Mouse (Mus musculus) heart, adult 2 months (tissue): ENCODE results near the gene Gm45716. TPM values are rescaled to one million over a fixed set of nuclear protein-coding genes. Genes with fewer than 3 reads are reported as not detected.

Experiments used
- DNase-seq, 2 experiments: peaks; one replicate each; pipeline ENCODE4 v3.0.0; 2021
- H3K27ac ChIP-seq: fragments of 200-600 bp; 2 replicates; pipeline ENCODE4 v1.8.1; 2022
- H3K27me3 ChIP-seq: fragments of 200-500 bp; 2 replicates; pipeline ENCODE4 v1.6.1; 2012; ENCODE audit warnings: mild to moderate bottlenecking, low read length, inconsistent platforms, mixed read lengths; ENCODE audit not compliant: control insufficient read depth, insufficient read depth
- H3K36me3 ChIP-seq: fragments of 200-500 bp; 2 replicates; pipeline ENCODE4 v1.6.1; 2012; ENCODE audit warnings: low read length, inconsistent platforms; ENCODE audit not compliant: control insufficient read depth, insufficient read depth
- H3K4me1 ChIP-seq: fragments of 200-500 bp; 2 replicates; pipeline ENCODE4 v1.6.1; 2011; ENCODE audit warnings: low read length; ENCODE audit not compliant: control insufficient read depth, insufficient read depth
- H3K4me3 ChIP-seq: fragments of 200-600 bp; 2 replicates; pipeline ENCODE4 v1.8.1; 2022
- H3K79me2 ChIP-seq: fragments of 200-500 bp; replicated peaks from 2 replicates; pipeline ENCODE4 v1.6.1; 2012; ENCODE audit warnings: mild to moderate bottlenecking, inconsistent platforms, low read length, moderate library complexity, mixed read lengths; ENCODE audit not compliant: control insufficient read depth, insufficient read depth
- H3K9ac ChIP-seq: fragments of 200-500 bp; 2 replicates; pipeline ENCODE4 v1.6.1; 2012; ENCODE audit warnings: low read depth, mild to moderate bottlenecking, control low read depth, inconsistent platforms, low read length, mixed read lengths
- CTCF ChIP-seq: fragments of 200-600 bp; IDR thresholded peaks from 2 replicates; pipeline ENCODE4 v1.8.1; 2022; ENCODE audit warnings: antibody characterized with exemption, mild to moderate bottlenecking, moderate library complexity
- EP300 ChIP-seq: fragments of 200-500 bp; IDR thresholded peaks from 2 replicates; pipeline ENCODE4 v1.6.1; 2011; ENCODE audit warnings: low read depth, low read length, control low read depth; ENCODE audit not compliant: insufficient read depth
- POLR2A ChIP-seq: fragments of 200-500 bp; IDR thresholded peaks from 2 replicates; pipeline ENCODE4 v1.6.1; 2011; ENCODE audit warnings: mild to moderate bottlenecking, low read depth, low read length, control low read depth; ENCODE audit not compliant: insufficient read depth
- WGBS: fragments of 180-500 bp; shearing (Covaris S2); methylation state at CpG from one replicate; pipeline ENCODE4 v1.1.7; 2018; 5-methylcytosine and 5-hydroxymethylcytosine counted together
- intact Hi-C: fragments of 180-260 bp; cut with DNase I; formaldehyde crosslinking; loops from one replicate; pipeline ENCODE4 v1.15.1; 2025
- polyA plus RNA-seq: library from polyadenylated mRNA; depleted of rRNA; stranded (reverse); fragments of >200 nt; gene quantifications from 2 replicates; pipeline ENCODE4 v1.2.3, GENCODE M21; 2012; rRNA removed
- total RNA-seq, 2 experiments: library from RNA; stranded (reverse); gene quantifications; 2 replicates each; pipeline ENCODE4 v1.2.3; 2021

Gene Gm45716
- total and polyA plus RNA-seq, 3 experiments = 3.9 to 8.1 (median 7.5) TPM

GRCm38 (mm10) chr11:90291156-90291555, 103.7 kb downstream of the Gm45716 start:
- Histone ChIP-seq H3K4me3 (no peak overlapping the region), H3K36me3 (no peaks in the 10 kb centered on the region), H3K79me2 (no peaks in the 10 kb centered on the region; the same call in 1 of the 2 replicates), H3K9ac (no peak overlapping the region), H3K4me1 (no peaks in the 10 kb centered on the region), H3K27me3 (no peaks in the 10 kb centered on the region), H3K27ac (no peak overlapping the region)
- DNase-seq = no peak
- intact Hi-C loops = no loop called here
- TF ChIP-seq POLR2A (no peak), EP300 (no peak)
- 42% methylated on average over 4 of the region's 4 CpGs for WGBS

- Histone ChIP-seq H3K79me2 (no peaks in the 10 kb centered on the region; the same call in 1 of the 2 replicates), H3K4me3 (no peak overlapping the region), H3K9ac (no peak overlapping the region), H3K27me3 (no peaks in the 10 kb centered on the region), H3K27ac (no peak overlapping the region), H3K4me1 (no peaks in the 10 kb centered on the region), H3K36me3 (no peaks in the 10 kb centered on the region)
- intact Hi-C loops = no loop called here
- no peak for TF ChIP-seq CTCF
- no peak for TF ChIP-seq POLR2A
- TF ChIP-seq EP300 = no peak
- no peak for DNase-seq
Observed at GRCm38 (mm10) chr11:90292766-90293165, 105.3 kb downstream of the Gm45716 start.

GRCm38 (mm10) chr11:90294622-90295021, 107.1 kb downstream of the Gm45716 start:
- TF ChIP-seq CTCF = no peak
- no peak for TF ChIP-seq EP300
- no peak for TF ChIP-seq POLR2A
- Histone ChIP-seq H3K4me1 (no peaks in the 10 kb centered on the region), H3K9ac (no peak overlapping the region), H3K36me3 (no peaks in the 10 kb centered on the region), H3K27me3 (no peaks in the 10 kb centered on the region), H3K79me2 (no peaks in the 10 kb centered on the region; the same call in 1 of the 2 replicates), H3K4me3 (no peak overlapping the region), H3K27ac (no peak overlapping the region)
- intact Hi-C loops = no loop called here
- WGBS = 88% methylated on average over 2 of the region's 2 CpGs
- DNase-seq = no peak

Other genes with a start within 250 kb of the Gm45716 start
- gene Pctp, start 184.8 kb upstream of the Gm45716 start, total RNA-seq = 1 to 10 TPM; 4.0 to 4.4 TPM
- gene Pctp, start 184.8 kb upstream of the Gm45716 start, polyA plus RNA-seq = 2.2 and 3.1 TPM in 2 replicates
- gene Tmem100, start 157.3 kb upstream of the Gm45716 start, total RNA-seq = 10 to 100 TPM; 14.7 to 18.3 TPM
- gene Tmem100, start 157.3 kb upstream of the Gm45716 start, polyA plus RNA-seq = 5.4 and 11.4 TPM in 2 replicates
- 10 to 100 TPM; 25.9 to 35.7 TPM for gene Mmd, start 61.8 kb downstream of the Gm45716 start, total RNA-seq
- 30.9 and 53.1 TPM in 2 replicates for gene Mmd, start 61.8 kb downstream of the Gm45716 start, polyA plus RNA-seq
- gene Hlf, start 203.2 kb downstream of the Gm45716 start, total RNA-seq = 10 to 100 TPM; 11.0 to 18.2 TPM
- 14.0 and 17.3 TPM in 2 replicates for gene Hlf, start 203.2 kb downstream of the Gm45716 start, polyA plus RNA-seq